ENCODE assay signal across 8 mouse cellular contexts in the genomic region with DNA sequence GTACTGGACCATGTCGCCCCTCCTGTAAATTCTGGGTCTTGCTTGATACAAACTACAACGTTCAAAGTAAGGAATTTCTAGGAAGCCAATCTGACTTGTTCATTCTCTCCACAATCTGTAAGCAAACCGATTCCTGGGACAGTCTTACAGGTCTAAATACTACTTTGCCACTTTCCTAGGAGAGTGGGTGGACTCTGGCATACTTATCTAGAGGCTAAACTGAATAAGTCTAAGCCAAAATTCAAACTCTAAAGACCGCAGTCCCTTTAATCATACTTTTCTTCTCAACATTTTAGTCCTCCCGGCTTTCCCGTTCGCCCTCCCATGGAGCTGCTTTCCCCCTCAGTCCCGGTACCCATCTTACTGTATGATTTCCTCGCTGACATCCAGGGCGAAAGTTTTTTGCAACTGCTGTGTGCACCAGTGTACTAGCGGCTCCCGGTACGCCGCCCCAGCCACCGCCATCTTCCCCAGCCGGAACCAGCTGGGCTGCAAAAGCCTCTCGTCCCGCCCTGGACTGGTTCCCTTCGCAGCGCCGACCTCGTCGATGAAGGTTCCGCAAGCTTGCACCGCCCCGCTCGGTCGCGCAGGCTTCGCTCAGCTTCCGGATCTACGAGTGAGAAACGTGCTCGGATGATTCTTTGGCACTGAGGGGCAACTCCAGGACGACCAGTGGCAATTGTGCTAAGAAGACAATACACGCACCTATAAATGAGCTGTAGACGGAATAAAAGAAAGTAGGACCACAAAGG. TPM values are rescaled to one million over a fixed set of nuclear protein-coding genes. Genes with fewer than 3 reads are reported as not detected.
DNase-seq lines count a peak whose midpoint lies in the region; ATAC-seq and TF ChIP-seq lines count a peak whose summit lies in the region.

No protein-coding gene starts in this region.

- H3K4me1 ChIP-seq in cortical plate, adult 2 months (ENCODE audit: control insufficient read depth, insufficient read depth, low read length) = no peaks in the 10 kb centered on the region

- peak; percentile 68 for TF ChIP-seq POLR2A in cortical plate, adult 2 months (IDR thresholded peaks at IDR 0.05; ENCODE audit: extremely low read depth, insufficient read depth, low read length)

- ATAC-seq in activated CD4-positive, CD25-positive, alpha-beta regulatory T cell, adult 4 months = peak; percentile 98
- ATAC-seq in inflammation-experienced regulatory T-cells, adult 6 months = peak; percentile 100
- ATAC-seq in megakaryocyte-erythroid progenitor cell, adult 5-6 weeks (replicated peaks; ENCODE audit: low FRiP score, low TSS enrichment, poor library complexity, severe bottlenecking) = peak; percentile 100

- intact Hi-C loops in left cerebral cortex, postnatal 10 days (cut with DNase I) = no loop called here

- no peak for TF ChIP-seq CTCF in cortical plate, adult 2 months (IDR thresholded peaks at IDR 0.05; ENCODE audit: extremely low read depth, insufficient read depth, low read length)

- H3K4me3 ChIP-seq in cortical plate, adult 2 months (ENCODE audit: insufficient read depth, low read length) = peak overlapping the region; percentile 76

- H3K27ac ChIP-seq in cortical plate, adult 2 months (ENCODE audit: insufficient read depth, low read length) = 0 out of 2 replicates have a peak overlapping the region, but pooled peaks have one; percentile 3

- DNase-seq in gastrocnemius, adult 8-10 months (ENCODE audit: low spot score in 2 of 2) = peak; percentile 78 to 83
- peak; percentile 86 to 94 for DNase-seq in left cerebral cortex, postnatal 10 days (ENCODE audit: extremely low spot score in 1 of 2, low spot score in 2 of 2)
- DNase-seq in right cerebral cortex, postnatal 25 days = peak; percentile 85
- DNase-seq in urinary bladder, postnatal 4 days (ENCODE audit: low spot score in 2 of 2) = peak; percentile 85 to 93

RNA-seq across cellular contexts. Expression of a gene that starts 5.3 kb away (rescaled TPM):
- polyA plus RNA-seq in activated CD4-positive, CD25-positive, alpha-beta regulatory T cell, adult 4 months (2017; shearing (Covaris generic)) = 10 to 100 TPM; 52.7 to 80.6 TPM
- polyA plus RNA-seq in cortical plate, adult 2 months (2012; rRNA removed) = 0.59 and 1.1 TPM in 2 replicates
- total RNA-seq in gastrocnemius, adult 8-10 months (2022) = not detected
- 100 to 1,000 TPM in 1 of 3 experiments, 10 to 100 TPM in 2; 17.1 to 222 (median 21.6) TPM for polyA plus RNA-seq in inflammation-experienced regulatory T-cells, adult 6 months (2017; shearing (Covaris generic))
- total RNA-seq in left cerebral cortex, postnatal 10 days (2021) = 1 to 10 TPM; 1.4 to 3.6 TPM
- total RNA-seq in megakaryocyte-erythroid progenitor cell, adult 5-6 weeks (2014; fragmentation: Nextera tagmentation) = 39.0 and 59.8 TPM in 2 replicates
- 79.5 and 86.8 TPM in 2 replicates for total RNA-seq in megakaryocyte-erythroid progenitor cell, adult 5-6 weeks (2017)

RNA-seq across cellular contexts. Expression of a gene that starts 23.9 kb away (rescaled TPM):
- 10 to 100 TPM; 36.1 to 38.1 TPM for polyA plus RNA-seq in activated CD4-positive, CD25-positive, alpha-beta regulatory T cell, adult 4 months (2017; shearing (Covaris generic))
- 18.5 and 19.6 TPM in 2 replicates for polyA plus RNA-seq in cortical plate, adult 2 months (2012; rRNA removed)
- 10 to 100 TPM; 13.6 to 15.6 (median 14.4) TPM for total RNA-seq in gastrocnemius, adult 8-10 months (2022)
- polyA plus RNA-seq in inflammation-experienced regulatory T-cells, adult 6 months (2017; shearing (Covaris generic)) = 10 to 100 TPM; 32.3 to 39.8 (median 35.4) TPM
- total RNA-seq in left cerebral cortex, postnatal 10 days (2021) = 10 to 100 TPM; 34.8 to 37.6 TPM
- total RNA-seq in megakaryocyte-erythroid progenitor cell, adult 5-6 weeks (2014; fragmentation: Nextera tagmentation) = 13.0 and 14.6 TPM in 2 replicates
- total RNA-seq in megakaryocyte-erythroid progenitor cell, adult 5-6 weeks (2017) = 25.9 and 26.6 TPM in 2 replicates

RNA-seq across cellular contexts. Expression of a gene that starts 24.0 kb away (rescaled TPM):
- 10 to 100 TPM; 40.6 to 53.7 TPM for polyA plus RNA-seq in activated CD4-positive, CD25-positive, alpha-beta regulatory T cell, adult 4 months (2017; shearing (Covaris generic))
- polyA plus RNA-seq in cortical plate, adult 2 months (2012; rRNA removed) = 20.6 and 22.4 TPM in 2 replicates
- 1 to 10 TPM; 7.7 to 8.0 (median 7.7) TPM for total RNA-seq in gastrocnemius, adult 8-10 months (2022)
- polyA plus RNA-seq in inflammation-experienced regulatory T-cells, adult 6 months (2017; shearing (Covaris generic)) = 10 to 100 TPM; 34.6 to 59.6 (median 43.4) TPM
- 10 to 100 TPM; 45.9 to 56.4 TPM for total RNA-seq in left cerebral cortex, postnatal 10 days (2021)
- total RNA-seq in megakaryocyte-erythroid progenitor cell, adult 5-6 weeks (2014; fragmentation: Nextera tagmentation) = 25.0 and 29.1 TPM in 2 replicates
- 21.4 and 22.0 TPM in 2 replicates for total RNA-seq in megakaryocyte-erythroid progenitor cell, adult 5-6 weeks (2017)

RNA-seq across cellular contexts. Expression of a gene that starts 57.4 kb away (rescaled TPM):
- polyA plus RNA-seq in activated CD4-positive, CD25-positive, alpha-beta regulatory T cell, adult 4 months (2017; shearing (Covaris generic)) = 1 to 10 TPM; 1.8 to 2.3 TPM
- polyA plus RNA-seq in cortical plate, adult 2 months (2012; rRNA removed) = 14.1 and 16.0 TPM in 2 replicates
- 10 to 100 TPM; 15.8 to 18.8 (median 17.6) TPM for total RNA-seq in gastrocnemius, adult 8-10 months (2022)
- polyA plus RNA-seq in inflammation-experienced regulatory T-cells, adult 6 months (2017; shearing (Covaris generic)) = 1 to 10 TPM; 2.3 to 4.2 (median 2.9) TPM
- total RNA-seq in left cerebral cortex, postnatal 10 days (2021) = 10 to 100 TPM; 41.3 to 42.2 TPM
- 25.5 and 31.8 TPM in 2 replicates for total RNA-seq in megakaryocyte-erythroid progenitor cell, adult 5-6 weeks (2014; fragmentation: Nextera tagmentation)
- total RNA-seq in megakaryocyte-erythroid progenitor cell, adult 5-6 weeks (2017) = 3.6 and 13.8 TPM in 2 replicates

Comparison
In these comparisons a context has a peak if more than half of its experiments do, and no peak if none do; other contexts are left out.
1. Peak in every context shown above with its lines: DNase-seq, ATAC-seq, H3K4me3 ChIP-seq and H3K27ac ChIP-seq.
2. RNA of a gene that starts 5.3 kb away (total RNA-seq): 39.0 to 86.8 TPM in megakaryocyte-erythroid progenitor cell, adult 5-6 weeks; 1.4 to 3.6 TPM in left cerebral cortex, postnatal 10 days and not detected in gastrocnemius, adult 8-10 months; every median in the first group is over 4 times any median in the second.